Mouse (Mus musculus): Measurements from ENCODE around the gene Smpd3.

Smpd3 gene

DNA sequence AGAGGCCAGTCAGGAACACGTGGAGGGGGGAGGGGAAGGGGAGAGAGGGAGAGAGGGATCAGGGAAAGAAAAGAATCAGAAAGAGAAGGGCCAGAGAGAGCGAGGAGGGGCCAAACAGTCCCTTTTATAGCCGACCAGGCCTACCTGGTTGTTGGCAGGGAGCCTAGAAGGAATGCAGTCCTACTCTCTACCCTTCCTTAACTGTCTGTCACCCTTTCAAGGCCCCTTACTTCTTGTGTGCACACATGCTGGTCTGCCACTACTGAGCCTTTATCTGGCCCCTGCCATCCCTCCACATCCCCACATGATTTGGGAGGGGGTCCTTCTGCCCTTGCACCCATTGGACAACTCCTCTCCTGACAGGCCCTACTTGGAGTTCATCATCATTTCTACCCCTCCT is 49.1 kb downstream of the Smpd3 start:
- DNase-seq = no peak

DNA sequence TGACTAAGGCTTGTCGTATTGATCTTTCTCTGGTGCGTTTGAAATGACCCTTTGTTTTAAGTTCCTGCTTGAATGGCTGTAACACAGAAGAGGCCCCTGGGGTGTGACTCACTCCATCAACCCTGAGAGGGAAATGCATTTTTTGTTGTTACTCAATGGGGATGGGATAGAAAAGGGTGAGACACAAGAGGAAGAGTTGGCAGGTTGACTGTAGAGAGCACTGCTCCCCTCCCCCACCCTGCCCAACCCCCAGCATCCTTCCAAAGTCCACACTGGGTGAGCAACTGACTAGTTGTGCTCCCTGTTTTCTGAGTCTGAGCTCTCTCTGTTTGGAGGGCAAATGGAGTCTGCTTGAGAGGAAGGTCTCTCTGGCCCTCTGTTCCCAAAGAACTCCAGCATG is 50.3 kb downstream of the Smpd3 start:
- DNase-seq = no peak

DNA sequence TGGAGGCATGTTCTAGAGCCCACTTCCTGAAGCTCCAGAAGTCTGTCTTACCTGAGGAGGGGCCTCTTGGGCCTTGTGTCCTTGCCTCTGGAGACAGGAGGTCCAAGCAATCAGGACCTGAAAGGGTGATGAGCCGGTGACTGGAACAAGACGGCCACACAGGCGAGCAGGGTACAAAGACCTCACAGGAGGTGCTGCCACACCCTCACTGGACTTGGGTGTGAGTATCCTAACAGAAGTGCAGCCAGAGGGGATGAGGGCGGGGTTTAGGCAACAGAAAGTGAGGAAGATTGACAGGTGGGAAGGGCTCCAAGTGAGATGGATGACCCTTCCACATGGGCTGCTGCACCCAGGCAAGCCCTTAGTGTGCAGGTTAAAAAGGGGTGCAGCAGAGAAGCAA is 56.9 kb downstream of the Smpd3 start:
- no peak for DNase-seq

- DNase-seq = no peak
Observed at GRCm38 (mm10) chr8:106280154-106280553, 57.6 kb downstream of the Smpd3 start.

DNA sequence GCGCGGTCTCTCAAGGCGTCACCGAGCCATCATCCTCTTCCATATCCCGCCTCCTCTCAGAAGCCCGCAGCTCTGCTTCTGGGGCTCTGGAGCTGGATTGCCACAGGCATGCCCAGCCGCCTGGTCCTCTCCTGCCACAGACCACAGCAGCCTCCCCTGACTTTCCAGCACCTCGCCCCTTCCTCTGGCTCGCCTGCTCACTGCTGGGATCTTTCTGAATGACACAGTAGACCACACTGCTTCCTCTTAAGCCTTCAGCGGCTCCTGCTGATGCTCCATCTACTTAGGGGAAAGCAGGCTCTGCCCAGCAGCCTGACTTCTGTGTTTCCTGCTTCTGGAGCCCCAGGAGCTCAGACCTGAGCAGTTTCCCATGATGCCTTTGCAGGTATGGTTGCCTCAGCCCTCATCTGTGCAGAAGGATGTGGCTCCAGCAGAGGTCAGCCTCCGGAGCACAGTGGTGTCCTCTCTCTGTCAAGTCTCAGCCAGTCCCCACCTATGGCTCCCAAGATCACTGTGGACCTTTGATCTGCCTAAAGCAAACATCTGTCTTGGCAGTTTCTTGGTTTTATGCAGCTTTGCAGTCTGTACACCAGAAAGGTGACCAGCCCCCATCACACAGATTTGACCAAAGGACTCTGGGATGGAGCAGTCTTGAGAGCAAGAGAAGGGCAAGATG is 59.3 kb downstream of the Smpd3 start:
- no peak for DNase-seq

DNA sequence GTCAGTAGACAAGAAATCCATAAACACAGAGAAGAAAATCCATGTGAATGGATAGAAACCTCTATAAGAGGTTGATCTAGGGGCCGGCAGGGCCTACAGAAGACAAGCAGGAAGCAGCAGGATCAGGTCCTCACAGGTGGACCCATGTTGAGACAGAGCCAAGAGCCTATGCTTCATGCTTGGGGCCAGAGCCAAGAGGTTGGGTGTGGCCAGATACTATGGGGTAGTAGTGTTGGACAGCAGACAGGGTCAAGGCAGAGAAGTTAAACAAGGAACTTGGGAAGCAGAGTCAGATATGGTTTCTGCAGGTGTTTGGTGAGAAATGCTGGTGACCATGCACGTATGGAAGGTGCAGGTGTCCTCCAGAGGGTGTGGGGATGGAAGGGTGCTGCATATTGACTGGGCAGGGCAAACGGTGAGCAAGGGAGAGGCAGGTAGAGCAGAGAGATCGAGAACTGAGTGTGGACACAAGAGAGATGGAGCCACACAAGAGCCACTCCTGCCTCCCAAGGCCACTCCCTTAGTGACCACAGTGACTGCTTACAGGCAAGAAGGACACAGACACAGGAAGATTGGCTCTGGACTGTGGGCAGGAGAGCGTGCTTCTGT is 61.0 kb downstream of the Smpd3 start:
- DNase-seq = no peak

GRCm38 (mm10) chr8:106273468-106273867 is 64.3 kb downstream of the Smpd3 start:
- DNase-seq = no peak

DNA sequence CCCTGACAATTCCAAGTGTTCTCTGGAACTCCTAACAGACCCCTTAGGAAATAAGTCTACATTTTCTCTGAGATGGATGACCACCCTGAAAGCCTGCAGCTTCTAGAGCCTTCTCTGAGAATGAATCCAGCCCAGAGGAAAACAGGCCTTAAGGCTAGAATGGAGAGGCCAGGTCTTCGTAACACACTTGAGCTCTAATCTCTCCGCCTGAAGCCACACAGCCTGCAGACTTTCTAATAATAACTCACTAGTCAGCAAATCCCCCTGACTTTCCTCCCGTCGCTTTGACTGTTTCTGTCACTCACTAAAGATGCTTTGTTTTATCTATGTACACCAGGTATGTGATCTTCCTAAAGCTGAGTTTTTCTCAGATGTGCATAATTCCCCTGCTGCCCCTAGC is 66.4 kb downstream of the Smpd3 start:
- DNase-seq = no peak

- peak in 1 of 2 experiments; percentile 31 for DNase-seq
Observed at GRCm38 (mm10) chr8:106270804-106271203, 67.0 kb downstream of the Smpd3 start.

DNA sequence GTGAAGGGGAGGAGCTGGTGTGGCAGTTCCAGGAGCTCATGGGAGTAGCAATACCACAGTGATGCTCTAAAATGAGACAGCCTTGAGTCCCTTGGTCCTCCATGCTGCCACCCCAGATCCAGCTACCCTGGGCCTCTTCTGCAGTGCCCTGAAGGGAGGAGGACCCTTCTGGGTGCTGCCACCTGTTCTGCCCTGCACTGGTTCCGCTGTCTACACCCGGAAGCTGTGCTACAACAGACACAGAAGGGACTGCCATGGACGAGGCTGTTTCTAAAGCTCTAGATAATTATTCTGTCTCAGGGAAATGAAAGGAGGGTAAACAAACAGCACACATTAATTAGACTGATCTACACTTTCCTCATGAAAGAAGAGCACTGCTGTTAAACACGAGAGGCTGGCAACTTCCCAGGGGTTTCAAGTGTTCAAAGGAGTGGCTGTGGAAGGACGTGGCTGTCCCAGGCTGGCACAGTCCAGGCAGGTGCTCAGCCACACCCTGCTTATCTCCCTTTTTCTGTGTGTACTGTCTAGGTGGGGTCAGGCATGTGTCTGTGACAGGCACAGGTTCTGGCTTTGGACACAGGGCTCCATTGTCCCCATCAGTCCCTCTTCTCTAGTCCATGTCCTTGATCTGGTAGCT is 69.0 kb downstream of the Smpd3 start:
- no peak for DNase-seq

DNA sequence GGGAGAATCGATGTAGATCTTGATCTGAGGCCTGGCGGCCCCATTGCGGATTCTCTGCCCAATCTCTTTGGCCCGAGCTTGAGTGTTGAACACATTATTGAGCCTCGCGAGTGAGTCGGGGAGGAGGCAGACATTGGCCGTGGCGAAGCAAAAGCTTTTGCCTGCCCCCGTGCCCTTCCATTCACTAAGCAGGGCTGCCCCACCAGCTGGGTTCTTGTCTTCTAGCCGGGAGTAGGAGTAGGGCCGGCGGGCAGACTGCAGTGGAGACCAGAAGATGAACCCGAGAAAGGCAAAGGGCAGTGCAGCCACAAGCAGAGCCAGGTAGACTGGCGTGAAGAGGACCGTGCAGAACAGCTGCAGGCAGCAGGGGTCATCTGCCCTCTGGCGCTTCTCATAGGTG is 72.4 kb downstream of the Smpd3 start:
- no peak for DNase-seq

- DNase-seq = peak; percentile 40 to 55
Observed at GRCm38 (mm10) chr8:106263928-106264327, 73.9 kb downstream of the Smpd3 start.

GRCm38 (mm10) chr8:106262343-106262742 is 75.4 kb downstream of the Smpd3 start:
- peak in 1 of 2 experiments; percentile 58 for DNase-seq

- DNase-seq = no peak
Observed at GRCm38 (mm10) chr8:106260894-106261293, 76.9 kb downstream of the Smpd3 start.

DNA sequence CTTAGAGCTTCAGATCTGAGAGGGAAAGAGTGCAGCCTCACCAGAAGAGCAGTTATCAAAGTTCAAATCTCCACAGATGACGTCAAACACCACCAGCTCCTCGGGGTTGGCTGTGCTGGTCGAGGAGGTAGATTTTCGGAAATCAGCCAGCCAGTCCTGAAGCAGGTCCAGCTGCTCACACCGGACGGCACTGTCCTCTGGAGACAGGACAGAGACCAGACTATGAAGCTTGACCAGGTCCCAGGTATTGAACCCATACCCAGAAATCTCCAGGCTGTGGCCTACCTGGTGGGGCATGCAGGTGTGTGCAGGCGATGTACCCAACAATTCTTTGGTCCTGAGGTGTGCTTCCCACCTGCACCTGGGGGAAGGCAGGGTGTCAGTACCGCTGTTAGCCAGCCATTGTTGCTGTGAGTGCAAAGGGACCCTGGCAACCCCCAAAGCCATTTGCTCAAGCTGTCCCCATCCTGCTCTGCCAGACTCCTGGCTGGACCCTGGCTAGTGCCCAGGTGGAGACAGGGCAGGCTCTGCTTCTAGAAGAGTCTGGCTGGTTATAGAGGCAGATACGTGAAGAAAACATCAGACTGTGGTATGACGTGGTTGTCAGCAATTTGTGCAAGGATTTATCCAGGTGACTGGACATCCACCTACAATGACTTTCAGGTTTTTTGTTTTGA is 78.1 kb downstream of the Smpd3 start:
- peak; percentile 91 to 93 for DNase-seq

GRCm38 (mm10) chr8:106258169-106258568 is 79.6 kb downstream of the Smpd3 start:
- DNase-seq = peak in 1 of 2 experiments; percentile 55

GRCm38 (mm10) chr8:106250186-106250585 is 87.6 kb downstream of the Smpd3 start:
- DNase-seq = no peak

DNA sequence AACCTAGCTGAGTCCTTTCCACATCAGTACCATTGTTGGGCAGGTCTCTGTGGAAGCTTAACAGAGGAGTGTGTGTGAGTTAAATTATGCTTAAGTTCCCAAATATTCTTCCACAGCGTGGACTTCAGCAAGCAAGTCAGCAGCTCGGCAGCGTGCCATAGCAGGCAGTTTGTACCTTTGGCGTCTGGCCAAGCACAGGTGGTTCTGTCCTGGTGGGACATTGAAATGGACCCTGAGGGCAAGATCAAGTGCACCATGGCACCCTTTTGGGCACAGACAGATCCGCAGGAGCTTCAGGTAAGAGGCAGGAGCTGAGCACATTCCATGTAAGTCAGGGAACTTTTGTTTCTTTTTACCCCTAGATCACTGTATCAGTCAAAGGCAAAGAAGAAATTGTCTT is 100.7 kb downstream of the Smpd3 start:
- peak; percentile 43 to 56 for DNase-seq

- no peak for DNase-seq
Observed at GRCm38 (mm10) chr8:106234567-106235261, 103.1 kb downstream of the Smpd3 start.

DNA sequence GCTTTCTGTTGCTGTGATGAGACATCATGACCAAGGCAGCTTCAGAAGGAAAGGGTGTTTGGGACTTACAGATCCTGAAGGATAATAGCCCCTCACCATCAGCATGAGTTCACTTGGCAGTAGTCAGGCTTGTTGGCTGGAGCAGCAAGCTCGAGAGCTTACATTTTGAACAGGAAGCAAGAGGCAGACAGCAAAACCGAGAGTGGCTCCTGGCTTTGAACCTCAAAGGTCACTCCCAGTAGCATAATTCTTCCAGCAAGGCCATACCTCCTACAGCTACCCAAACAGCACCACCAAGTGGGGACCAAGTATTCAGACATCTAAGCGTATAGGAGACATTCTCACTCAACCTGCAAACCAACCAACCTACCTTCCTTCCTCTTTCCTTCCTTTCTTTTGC is 105.0 kb downstream of the Smpd3 start:
- no peak for DNase-seq

- no peak for DNase-seq
Observed at GRCm38 (mm10) chr8:106231536-106231935, 106.3 kb downstream of the Smpd3 start.

- peak; percentile 72 to 84 for DNase-seq
Observed at GRCm38 (mm10) chr8:106226589-106226988, 111.2 kb downstream of the Smpd3 start.

DNA sequence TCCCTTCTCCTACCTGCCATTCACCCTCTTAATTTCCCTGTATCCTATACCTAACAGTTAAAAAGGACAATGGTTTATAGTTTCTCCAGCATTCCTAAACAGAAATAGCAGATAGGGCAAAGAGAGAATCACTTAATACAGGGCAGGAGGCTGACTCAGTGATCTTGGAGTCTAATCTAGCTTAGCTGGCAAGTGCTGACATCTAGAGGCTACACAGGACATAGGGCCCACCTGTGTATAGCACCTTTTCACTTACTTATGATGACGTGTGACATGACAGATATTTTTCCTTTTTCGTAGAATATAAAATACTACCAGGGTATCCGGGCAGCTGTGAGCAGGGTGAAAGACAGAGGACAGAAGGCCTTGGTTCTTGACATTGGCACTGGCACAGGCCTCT is 118.2 kb downstream of the Smpd3 start:
- DNase-seq = no peak

Data from cerebellum, postnatal 14 days (tissue).